Mouse (Mus musculus) heart, embryonic 15.5 days (tissue): ENCODE measurements around the gene Dohh. TPM values are rescaled to one million over a fixed set of nuclear protein-coding genes. Genes with fewer than 3 reads are reported as not detected.
A peak's percentile ranks its signal among the peaks of the same experiment; 100 is the strongest.

Source experiments
- ATAC-seq: fragments of 200-750 bp; cut with Nextera tagmentation; replicated peaks from 2 replicates; pipeline ENCODE4 v1.8.0; 2017; ENCODE audit warnings: low read depth, moderate TSS enrichment; ENCODE audit not compliant: insufficient number of reproducible peaks, insufficient read depth, low FRiP score
- H3K27ac ChIP-seq: fragments of 300-500 bp; sonication (generic); 2 replicates; pipeline ENCODE4 v1.5.1; 2015; ENCODE audit warnings: mild to moderate bottlenecking, inconsistent platforms
- H3K27me3 ChIP-seq: fragments of 300-500 bp; sonication (generic); 2 replicates; pipeline ENCODE4 v1.6.1; 2015; ENCODE audit warnings: inconsistent platforms
- H3K36me3 ChIP-seq: fragments of 300-500 bp; sonication (generic); 2 replicates; pipeline ENCODE4 v1.6.1; 2015; ENCODE audit warnings: mild to moderate bottlenecking, inconsistent platforms
- H3K4me1 ChIP-seq: fragments of 300-500 bp; sonication (generic); replicated peaks from 2 replicates; pipeline ENCODE4 v1.6.1; 2015; ENCODE audit warnings: inconsistent platforms
- H3K4me2 ChIP-seq: fragments of 300-500 bp; sonication (generic); 2 replicates; pipeline ENCODE4 v1.6.1; 2015; ENCODE audit warnings: inconsistent platforms, mild to moderate bottlenecking, moderate library complexity
- H3K4me3 ChIP-seq: fragments of 300-500 bp; sonication (generic); 2 replicates; pipeline ENCODE4 v1.5.1; 2015; ENCODE audit warnings: mild to moderate bottlenecking, inconsistent platforms
- H3K9ac ChIP-seq: fragments of 300-500 bp; sonication (generic); 2 replicates; pipeline ENCODE4 v1.6.1; 2015; ENCODE audit warnings: mild to moderate bottlenecking, inconsistent platforms
- H3K9me3 ChIP-seq: fragments of 300-500 bp; sonication (generic); replicated peaks from 2 replicates; pipeline ENCODE4 v1.6.1; 2016; ENCODE audit warnings: inconsistent platforms
- WGBS: fragments of 180-500 bp; shearing (Covaris S2); methylation state at CpG from one replicate; pipeline ENCODE4 v1.1.7; 2015; ENCODE audit warnings: mixed read lengths; 5-methylcytosine and 5-hydroxymethylcytosine counted together
- polyA plus RNA-seq: library from polyadenylated mRNA; unstranded; fragments of >200 nt; fragmentation: Nextera tagmentation; extraction: Ambion mirVana; gene quantifications from 2 replicates; pipeline ENCODE4 v1.2.1, GENCODE M21; 2015

Dohh gene
- polyA plus RNA-seq, 1 experiment from 2014 or later = 65.2 TPM

GRCm38 (mm10) chr10:81415146-81415545 lies 30.9 kb downstream of the Dohh start:
- Histone ChIP-seq H3K4me2 (no peak overlapping the region), H3K27ac (peak overlapping the region; percentile 98), H3K9me3 (no peaks in the 10 kb centered on the region), H3K27me3 (no peaks in the 10 kb centered on the region), H3K36me3 (peaks cover 2% of the 10 kb centered on the region; the same call in 1 of the 2 replicates), H3K4me3 (no peak overlapping the region), H3K4me1 (peaks cover 95% of the 10 kb centered on the region), H3K9ac (no peak overlapping the region)
- WGBS = 70% methylated on average over 5 of the region's 5 CpGs
- ATAC-seq = no peak

GRCm38 (mm10) chr10:81415549-81416310 lies 31.5 kb downstream of the Dohh start:
- Histone ChIP-seq H3K4me2 (no peak overlapping the region), H3K36me3 (peaks cover 7% of the 10 kb centered on the region; the same call in 1 of the 2 replicates), H3K27ac (peak overlapping the region; percentile 48), H3K4me3 (no peak overlapping the region), H3K9ac (no peak overlapping the region), H3K9me3 (no peaks in the 10 kb centered on the region), H3K27me3 (no peaks in the 10 kb centered on the region), H3K4me1 (peaks cover 92% of the 10 kb centered on the region)
- WGBS = 72% methylated on average over 17 of the region's 17 CpGs
- ATAC-seq = no peak

- Histone ChIP-seq H3K36me3 (peaks cover 7% of the 10 kb centered on the region; the same call in 1 of the 2 replicates), H3K4me3 (peak overlapping the region; percentile 34), H3K4me2 (peak overlapping the region; percentile 66), H3K27ac (peak overlapping the region; percentile 48), H3K4me1 (peaks cover 85% of the 10 kb centered on the region), H3K9me3 (no peaks in the 10 kb centered on the region), H3K27me3 (no peaks in the 10 kb centered on the region), H3K9ac (peak overlapping the region; percentile 41)
- peak; percentile 41 for ATAC-seq
- 3% methylated on average over 26 of the region's 26 CpGs for WGBS
These were observed 32.5 kb downstream of the Dohh start for GRCm38 (mm10) chr10:81416581-81417226.

DNA sequence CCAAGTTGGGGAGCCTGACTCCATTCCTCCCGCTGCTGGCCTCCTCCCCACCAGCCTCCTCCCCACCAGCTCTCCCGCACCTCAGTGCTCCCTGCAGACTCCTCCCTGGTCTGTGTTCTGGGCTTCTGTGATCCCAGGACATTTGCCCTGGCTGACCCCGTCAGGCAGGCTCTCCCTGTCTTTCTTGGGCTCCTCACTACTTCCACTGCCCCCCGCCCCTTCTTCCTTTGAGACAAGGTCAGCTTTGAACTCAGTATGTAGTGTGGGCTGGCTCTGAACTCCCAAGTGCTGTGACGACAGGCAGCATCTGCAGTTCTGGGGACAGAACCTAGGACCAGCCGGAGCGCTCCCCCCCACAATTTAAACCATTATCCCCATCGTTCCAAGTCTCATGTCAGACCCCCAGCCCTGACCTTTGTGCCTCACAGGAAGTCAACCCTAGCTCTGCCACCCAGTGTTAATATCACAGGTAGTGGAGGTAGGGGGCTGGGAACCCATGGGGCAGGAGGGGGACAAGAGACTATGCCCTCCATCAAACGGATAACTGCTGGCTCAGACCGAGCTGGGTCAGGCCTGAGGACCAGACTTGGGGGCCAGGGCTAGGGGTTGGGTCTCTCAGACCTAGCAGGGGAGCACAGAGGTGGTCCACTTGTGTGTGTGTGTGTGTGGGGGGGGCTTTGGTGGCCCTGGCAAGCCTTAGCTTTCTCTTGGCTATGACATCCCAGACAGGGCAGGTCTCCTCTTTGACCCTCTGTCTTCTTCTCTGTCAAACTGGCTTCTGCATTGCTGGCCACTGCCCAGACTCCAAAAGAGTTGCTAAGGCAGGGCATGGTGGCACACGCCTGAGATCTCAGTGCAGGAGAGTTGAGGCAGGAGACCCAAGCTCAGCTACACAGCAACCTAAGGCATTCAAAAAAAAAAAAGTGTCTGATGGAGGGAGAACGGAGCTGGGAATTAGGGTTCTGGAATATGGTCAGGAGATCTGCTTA lies 33.3 kb downstream of the Dohh start:
- peak overlapping the region; percentile 48 for H3K27ac ChIP-seq
- no peaks in the 10 kb centered on the region for H3K27me3 ChIP-seq
- H3K36me3 ChIP-seq = peaks cover 7% of the 10 kb centered on the region; the same call in 1 of the 2 replicates
- H3K9me3 ChIP-seq = no peaks in the 10 kb centered on the region
- peak; percentile 7; the same call in 1 of the 2 replicates for ATAC-seq
- peak overlapping the region; percentile 66 for H3K4me2 ChIP-seq
- peaks cover 85% of the 10 kb centered on the region for H3K4me1 ChIP-seq
- peak overlapping the region; percentile 34 for H3K4me3 ChIP-seq
- H3K9ac ChIP-seq = peak overlapping the region; percentile 41
- 57% methylated on average over 12 of the region's 12 CpGs for WGBS

DNA sequence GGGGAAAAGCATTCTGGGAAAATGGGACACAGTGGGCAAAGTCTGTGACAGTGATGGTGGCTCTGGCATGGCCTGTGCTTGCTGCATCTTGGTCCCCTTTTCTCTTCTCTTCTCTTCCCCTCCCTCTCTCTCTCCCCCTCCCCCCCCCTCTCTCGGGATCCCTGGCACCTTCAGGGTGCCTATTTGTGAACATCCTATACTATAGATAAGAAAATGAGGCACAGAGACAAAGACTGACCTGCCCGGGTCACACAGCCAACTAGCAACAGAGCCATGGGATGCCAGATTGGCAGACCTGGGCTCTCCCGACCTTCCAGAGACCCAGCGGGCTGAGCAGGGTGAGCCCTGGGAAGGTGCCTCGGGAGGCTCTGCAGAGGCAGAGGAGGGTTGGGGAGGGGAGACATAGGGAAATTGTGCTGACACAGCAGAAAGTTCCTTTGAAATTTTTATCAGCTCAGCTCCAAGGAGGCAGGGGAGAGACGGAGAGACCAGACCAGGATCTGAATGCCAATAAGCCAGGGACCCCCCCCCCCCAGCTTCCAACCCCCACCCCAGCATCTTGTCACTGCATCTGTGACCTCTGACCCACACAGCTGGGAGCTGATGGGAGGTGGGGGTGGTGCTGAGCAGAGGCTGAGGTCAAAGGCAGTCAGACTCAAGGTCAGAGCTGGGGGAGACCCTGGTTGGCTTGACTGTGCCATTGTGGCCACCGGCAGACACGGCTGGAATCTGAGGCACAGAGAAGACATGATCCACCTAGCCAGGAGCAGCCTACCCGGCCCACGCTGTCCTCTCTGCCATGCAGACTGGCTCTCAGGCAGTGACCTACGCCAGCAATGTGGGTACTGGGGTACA lies 34.2 kb downstream of the Dohh start:
- Histone ChIP-seq H3K27me3 (no peaks in the 10 kb centered on the region), H3K36me3 (peaks cover 7% of the 10 kb centered on the region; the same call in 1 of the 2 replicates), H3K27ac (no peak overlapping the region), H3K4me1 (peaks cover 78% of the 10 kb centered on the region), H3K4me2 (no peak overlapping the region), H3K4me3 (no peak overlapping the region), H3K9ac (0 out of 2 replicates have a peak overlapping the region, but pooled peaks have one; percentile 8), H3K9me3 (no peaks in the 10 kb centered on the region)
- WGBS = 46% methylated on average over 11 of the region's 11 CpGs
- ATAC-seq = no peak

- peaks cover 78% of the 10 kb centered on the region for H3K4me1 ChIP-seq
- ATAC-seq = no peak
- no peak overlapping the region for H3K4me2 ChIP-seq
- H3K9me3 ChIP-seq = no peaks in the 10 kb centered on the region
- H3K4me3 ChIP-seq = no peak overlapping the region
- H3K9ac ChIP-seq = no peak overlapping the region
- WGBS = 92% methylated on average over 10 of the region's 10 CpGs
- H3K27me3 ChIP-seq = no peaks in the 10 kb centered on the region
- H3K36me3 ChIP-seq = peaks cover 7% of the 10 kb centered on the region; the same call in 1 of the 2 replicates
- no peak overlapping the region for H3K27ac ChIP-seq
These were observed 35.1 kb downstream of the Dohh start for GRCm38 (mm10) chr10:81419111-81419928.

GRCm38 (mm10) chr10:81420191-81420767 lies 36.1 kb downstream of the Dohh start:
- peaks cover 78% of the 10 kb centered on the region for H3K4me1 ChIP-seq
- no peak overlapping the region for H3K9ac ChIP-seq
- H3K36me3 ChIP-seq = peaks cover 7% of the 10 kb centered on the region; the same call in 1 of the 2 replicates
- WGBS = 84% methylated on average over 40 of the region's 40 CpGs
- no peak overlapping the region for H3K27ac ChIP-seq
- H3K27me3 ChIP-seq = no peaks in the 10 kb centered on the region
- no peak for ATAC-seq
- H3K4me3 ChIP-seq = no peak overlapping the region
- H3K9me3 ChIP-seq = no peaks in the 10 kb centered on the region
- no peak overlapping the region for H3K4me2 ChIP-seq

GRCm38 (mm10) chr10:81421041-81421796 lies 37.0 kb downstream of the Dohh start:
- Histone ChIP-seq H3K36me3 (peaks cover 7% of the 10 kb centered on the region; the same call in 1 of the 2 replicates), H3K9ac (no peak overlapping the region), H3K27me3 (no peaks in the 10 kb centered on the region), H3K9me3 (no peaks in the 10 kb centered on the region), H3K4me3 (no peak overlapping the region), H3K4me2 (no peak overlapping the region), H3K4me1 (peaks cover 76% of the 10 kb centered on the region), H3K27ac (no peak overlapping the region)
- ATAC-seq = no peak
- 83% methylated on average over 4 of the region's 4 CpGs for WGBS

DNA sequence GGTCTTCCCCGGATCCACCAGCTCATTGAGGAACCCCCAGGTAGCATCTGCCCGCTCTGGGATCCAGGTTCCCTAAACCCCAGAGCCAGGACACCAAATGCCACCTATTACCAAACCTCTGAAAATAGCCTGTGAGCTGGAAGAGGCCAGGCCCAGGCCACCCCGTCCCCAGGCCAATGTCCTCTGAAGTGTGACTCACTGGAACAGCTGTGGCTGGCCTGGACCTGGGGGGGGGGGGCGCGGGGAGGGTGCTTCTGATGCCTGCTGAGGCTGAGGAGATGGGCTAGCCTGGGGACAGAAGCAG lies 37.5 kb downstream of the Dohh start:
- H3K4me3 ChIP-seq = no peak overlapping the region
- no peak overlapping the region for H3K9ac ChIP-seq
- H3K27me3 ChIP-seq = no peaks in the 10 kb centered on the region
- no peak for ATAC-seq
- 74% methylated on average over 5 of the region's 5 CpGs for WGBS
- H3K9me3 ChIP-seq = no peaks in the 10 kb centered on the region
- H3K27ac ChIP-seq = no peak overlapping the region
- peaks cover 7% of the 10 kb centered on the region; the same call in 1 of the 2 replicates for H3K36me3 ChIP-seq
- no peak overlapping the region for H3K4me2 ChIP-seq
- H3K4me1 ChIP-seq = peaks cover 75% of the 10 kb centered on the region
